Mouse (Mus musculus) bone marrow, adult 2 months (tissue): ENCODE measurements around the gene Man1c1. TPM values are rescaled to one million over a fixed set of nuclear protein-coding genes. Genes with fewer than 3 reads are reported as not detected.

Source experiments
- H3K27ac ChIP-seq: fragments of 200-500 bp; 2 replicates; pipeline ENCODE4 v1.5.1; 2012; ENCODE audit warnings: low read depth, mild to moderate bottlenecking, control low read depth, inconsistent platforms, low read length; ENCODE audit not compliant: control insufficient read depth, poor library complexity, insufficient read depth
- H3K4me1 ChIP-seq: fragments of 200-500 bp; 2 replicates; pipeline ENCODE4 v1.6.1; 2011; ENCODE audit warnings: low read length; ENCODE audit not compliant: control insufficient read depth, insufficient read depth
- H3K4me3 ChIP-seq: fragments of 200-500 bp; replicated peaks from 2 replicates; pipeline ENCODE3; 2011; ENCODE audit warnings: mild to moderate bottlenecking, low read depth, low read length, control low read depth; ENCODE audit not compliant: control insufficient read depth
- CTCF ChIP-seq: fragments of 200-500 bp; IDR thresholded peaks from 2 replicates; pipeline ENCODE4 v1.5.1; 2011; ENCODE audit warnings: low read length, control low read depth; ENCODE audit not compliant: control insufficient read depth, insufficient read depth
- POLR2A ChIP-seq: fragments of 200-500 bp; IDR thresholded peaks from 2 replicates; pipeline ENCODE4 v1.6.1; 2011; ENCODE audit warnings: low read depth, mild to moderate bottlenecking, control low read depth, low read length, borderline replicate concordance; ENCODE audit not compliant: control insufficient read depth
- WGBS: fragments of 180-500 bp; shearing (Covaris S2); methylation state at CpG from one replicate; pipeline ENCODE4 v1.1.7; 2018; 5-methylcytosine and 5-hydroxymethylcytosine counted together
- polyA plus RNA-seq: library from polyadenylated mRNA; stranded (reverse); fragments of >200 nt; gene quantifications from 2 replicates; pipeline ENCODE4 v1.2.4, GENCODE M21; 2011; ENCODE audit warnings: low replicate concordance; ENCODE audit not compliant: missing spikeins, insufficient read depth, insufficient read length

The Man1c1 gene
- polyA plus RNA-seq: 2.7 and 7.3 TPM in 2 replicates

DNA sequence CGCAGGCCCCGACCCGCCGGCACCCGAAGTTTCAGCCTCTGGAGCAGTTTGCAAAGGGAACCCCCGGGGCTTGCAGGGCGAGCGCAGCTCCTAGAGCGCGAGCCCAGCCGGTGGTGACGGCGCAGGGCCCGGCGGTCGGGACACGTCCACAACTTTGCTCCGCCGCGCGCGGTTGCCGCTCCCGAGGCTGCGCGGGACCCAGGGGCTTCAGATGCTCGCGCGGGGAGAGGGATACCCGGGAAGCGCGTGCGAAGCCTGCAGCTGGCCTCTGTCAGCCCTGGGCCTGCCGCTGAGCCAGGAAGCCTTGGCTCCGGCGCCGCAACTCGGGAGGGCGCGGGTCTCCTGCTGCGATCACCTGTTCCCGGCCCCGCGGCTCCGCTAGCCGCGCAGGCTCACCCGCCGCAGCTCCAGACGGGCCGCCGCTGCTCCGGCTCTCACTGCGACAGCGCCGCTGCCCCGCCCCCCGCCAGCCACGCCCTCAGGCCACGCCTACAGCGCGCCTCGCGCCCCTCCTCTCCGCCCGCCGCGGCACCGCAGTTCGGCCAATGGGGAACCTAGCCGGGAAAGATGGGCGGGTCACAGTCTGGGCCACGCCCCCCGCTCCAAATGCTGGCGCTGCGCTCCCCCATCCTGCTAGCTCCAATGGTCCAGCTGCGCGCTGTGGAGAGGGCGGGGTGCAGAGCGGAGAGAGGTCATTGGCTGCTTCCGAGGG, at the start of gene Man1c1:
Gene Man1c1 (minus strand): TSS at position 456 of the 712 bp plus-strand sequence.
- Histone ChIP-seq H3K27ac (peak within 1 kb of the TSS; percentile 80), H3K4me1 (peaks cover 2% of the 10 kb centered on the region; the same call in 1 of the 2 replicates), H3K4me3 (peak within 1 kb of the TSS; percentile 68)
- no peak for TF ChIP-seq CTCF
- peak; percentile 55; the same call in 1 of the 2 replicates for TF ChIP-seq POLR2A
- under 1% methylated on average over 78 of the region's 81 CpGs for WGBS

DNA sequence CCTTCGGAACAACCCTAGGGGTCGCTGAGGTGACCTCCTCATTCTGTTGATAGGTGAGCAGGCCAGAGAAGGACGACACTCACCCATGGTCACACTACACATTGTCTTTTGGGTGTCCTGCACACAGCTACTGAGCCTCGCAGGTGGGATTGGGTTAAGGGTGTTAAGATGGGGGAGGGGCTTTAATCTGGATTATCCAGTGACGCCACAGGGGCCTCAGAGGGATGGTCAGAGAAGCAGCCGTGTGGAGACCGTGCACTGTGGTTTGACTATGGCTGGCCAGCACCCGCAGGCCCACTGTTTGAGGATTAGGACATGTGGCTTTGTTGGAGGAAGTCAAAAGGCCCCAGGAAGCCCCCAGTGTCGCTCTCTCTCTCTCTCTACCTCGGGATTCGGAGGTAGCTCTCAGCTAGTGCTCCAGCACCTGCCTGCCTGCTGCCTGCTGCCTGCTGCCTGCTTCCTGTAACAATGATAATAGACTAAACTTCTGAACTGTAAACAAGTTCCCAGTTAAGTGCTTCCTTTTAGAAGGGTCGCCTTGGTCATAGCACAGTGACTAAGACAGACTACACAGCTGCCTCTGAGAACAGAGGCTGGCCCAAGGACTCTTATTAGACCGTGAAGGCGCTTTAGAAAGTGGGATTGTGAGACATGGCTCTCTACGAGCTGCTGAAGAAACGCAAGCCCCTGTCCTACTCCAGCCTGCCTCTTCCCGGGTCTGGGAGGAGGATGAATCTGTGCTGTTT, 49.6 kb upstream of the Man1c1 start:
- Histone ChIP-seq H3K4me3 (no peak overlapping the region), H3K4me1 (peaks cover 47% of the 10 kb centered on the region), H3K27ac (peak overlapping the region; percentile 91)
- 25% methylated on average over 17 of the region's 17 CpGs for WGBS
- no peak for TF ChIP-seq CTCF
- peak; percentile 24; the same call in 1 of the 2 replicates for TF ChIP-seq POLR2A

DNA sequence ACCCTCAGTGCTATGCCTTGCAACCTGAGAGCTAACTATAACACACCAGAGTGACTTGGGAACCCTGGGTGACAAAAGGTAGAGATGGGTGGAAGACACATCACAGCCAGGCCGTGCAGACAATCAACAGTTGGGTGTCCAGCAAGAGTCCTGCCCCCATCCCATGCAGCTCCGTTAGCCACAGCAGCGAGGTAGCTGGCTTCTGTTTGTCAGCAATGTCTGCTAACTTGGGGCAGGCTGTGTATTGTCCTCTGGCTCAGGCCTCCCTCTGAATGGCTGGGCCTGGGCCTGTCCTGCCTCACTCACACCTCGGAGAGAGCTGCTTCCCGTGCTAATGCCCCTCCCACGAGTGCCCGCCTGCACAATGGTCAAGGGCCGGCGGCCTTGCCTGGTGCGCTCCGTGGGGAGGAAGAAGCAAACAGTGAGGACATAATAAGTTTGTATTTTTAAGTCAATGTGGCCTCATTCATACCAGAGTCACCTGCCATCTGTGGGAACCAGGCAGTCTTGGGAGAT, 48.9 kb upstream of the Man1c1 start:
- peak overlapping the region; percentile 91 for H3K27ac ChIP-seq
- H3K4me1 ChIP-seq: peaks cover 41% of the 10 kb centered on the region

DNA sequence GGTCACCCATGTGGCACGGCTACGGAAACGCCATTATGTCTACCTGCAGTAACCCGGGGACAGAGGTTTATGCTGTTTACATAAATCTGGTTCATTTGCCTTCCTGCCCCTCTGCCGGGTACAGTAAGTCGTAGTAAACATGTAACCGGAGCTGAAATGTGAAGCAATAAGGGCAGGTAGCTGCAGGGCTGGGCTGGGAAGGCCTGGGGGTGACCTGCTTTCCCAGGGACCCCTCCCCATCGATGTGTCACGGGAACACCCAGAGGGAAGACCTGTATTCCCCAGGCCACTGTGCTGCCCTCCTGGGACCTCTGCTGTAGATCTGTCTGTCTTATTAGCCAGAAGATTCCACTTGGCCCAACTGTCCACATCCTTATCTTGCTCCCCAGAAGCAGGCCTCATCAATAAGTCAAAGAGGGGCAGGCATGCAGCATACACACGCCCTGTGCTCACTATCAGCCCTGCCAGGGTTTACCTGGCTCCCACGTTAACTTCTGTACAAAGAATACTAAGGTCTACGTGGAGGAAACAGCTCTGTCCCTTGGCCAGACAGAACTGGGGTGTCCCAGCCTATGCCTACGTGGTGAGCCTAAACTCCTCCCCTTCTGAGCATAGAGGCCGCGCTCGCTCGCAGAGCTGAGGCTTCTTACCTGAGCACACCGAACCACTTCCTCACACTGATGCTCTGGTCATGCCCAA, 47.7 kb upstream of the Man1c1 start:
- Histone ChIP-seq H3K4me1 (peaks cover 35% of the 10 kb centered on the region), H3K27ac (peak overlapping the region; percentile 91), H3K4me3 (no peak overlapping the region)
- TF ChIP-seq CTCF (no peak), POLR2A (no peak)
- WGBS: 56% methylated on average over 18 of the region's 18 CpGs

More for the DNA sequence above, 48.9 kb upstream of the Man1c1 start:
- WGBS: 73% methylated on average over 11 of the region's 11 CpGs
- no peak for TF ChIP-seq CTCF
- TF ChIP-seq POLR2A: no peak
- H3K4me3 ChIP-seq: no peak overlapping the region

DNA sequence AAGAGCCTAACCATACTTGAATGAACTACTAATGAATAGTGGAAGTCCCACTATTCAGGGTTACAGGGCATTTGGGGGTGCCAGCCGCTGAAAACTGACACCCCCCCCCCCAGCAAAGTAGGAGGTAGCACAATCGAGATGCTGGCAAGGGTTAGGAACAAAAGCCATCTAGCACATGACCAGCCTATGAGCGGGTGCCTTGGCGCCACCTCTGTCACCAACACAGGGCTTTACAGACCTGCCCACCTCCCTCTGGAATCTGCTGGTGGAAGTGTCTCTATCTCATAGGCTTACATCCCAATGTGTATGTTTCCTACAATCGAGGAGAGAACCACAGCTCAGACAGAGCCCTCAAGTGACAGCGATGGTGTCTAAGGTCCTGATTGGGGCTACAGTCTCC, 46.7 kb upstream of the Man1c1 start:
- Histone ChIP-seq H3K4me3 (no peak overlapping the region), H3K4me1 (peaks cover 31% of the 10 kb centered on the region), H3K27ac (peak overlapping the region; percentile 77)
- TF ChIP-seq POLR2A: no peak
- TF ChIP-seq CTCF: no peak
- WGBS: 54% methylated on average over 6 of the region's 6 CpGs

DNA sequence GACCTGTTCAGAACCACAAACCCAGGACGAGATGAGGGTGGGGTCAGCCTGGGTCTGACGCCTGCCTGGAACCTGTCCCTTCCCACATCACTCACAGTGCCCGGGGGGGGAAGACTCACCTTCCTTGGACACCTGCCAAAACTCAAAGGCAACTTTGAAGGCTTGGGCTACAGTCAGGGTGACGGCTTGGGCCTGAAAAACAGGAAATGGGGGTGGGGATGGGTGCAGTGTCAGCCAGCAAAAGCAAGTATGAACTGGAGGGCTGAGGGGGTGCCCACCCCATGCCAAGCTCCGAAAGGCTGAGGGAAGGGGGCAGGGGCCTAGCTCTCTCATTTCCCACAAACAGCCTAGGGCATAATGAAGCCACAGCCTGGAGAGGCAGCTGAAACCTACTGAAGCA, 46.2 kb upstream of the Man1c1 start:
- H3K4me1 ChIP-seq: peaks cover 27% of the 10 kb centered on the region
- H3K4me3 ChIP-seq: no peak overlapping the region
- H3K27ac ChIP-seq: peak overlapping the region; percentile 77
- 8% methylated on average over 5 of the region's 5 CpGs for WGBS
- TF ChIP-seq CTCF (no peak), POLR2A (no peak)

DNA sequence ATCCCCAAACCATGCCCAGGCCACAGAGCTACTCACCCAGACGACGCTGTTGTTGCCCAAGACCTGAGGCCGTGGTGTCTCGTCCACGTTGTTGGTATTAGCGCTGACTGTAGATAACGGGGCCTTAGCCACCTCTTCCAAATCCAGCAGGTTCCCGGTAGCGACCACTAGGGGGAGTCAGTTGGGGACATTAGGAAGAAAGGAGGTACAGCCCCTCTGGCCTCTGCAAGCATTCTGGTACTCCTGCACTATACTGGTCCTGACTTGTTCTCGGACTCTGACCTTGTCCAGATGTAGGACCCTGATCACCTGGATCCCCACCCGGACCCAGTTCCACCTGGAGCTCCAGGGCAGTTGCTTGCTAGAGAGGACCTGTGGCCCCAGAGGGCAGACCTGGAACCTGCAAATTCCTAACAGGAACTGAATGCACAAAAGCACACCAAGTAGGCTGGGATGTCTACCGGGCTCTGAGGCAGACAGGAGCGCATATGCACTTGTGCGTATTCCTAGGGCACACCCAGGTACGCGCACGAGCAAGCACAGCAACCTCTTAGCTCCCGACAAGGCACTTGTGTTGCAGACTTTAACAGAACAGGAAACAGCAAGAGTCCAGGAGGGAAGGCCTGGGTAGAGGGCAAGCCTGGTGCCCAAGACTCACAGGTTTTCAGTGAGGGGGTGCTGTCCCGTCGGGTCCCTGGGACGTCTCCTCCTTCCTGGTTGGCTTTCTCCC, 45.4 kb upstream of the Man1c1 start:
- 36% methylated on average over 21 of the region's 21 CpGs for WGBS
- H3K27ac ChIP-seq: peak overlapping the region; percentile 77
- peaks cover 22% of the 10 kb centered on the region for H3K4me1 ChIP-seq
- peak; percentile 74 for TF ChIP-seq CTCF
- TF ChIP-seq POLR2A: no peak
- no peak overlapping the region for H3K4me3 ChIP-seq
